Mouse (Mus musculus): ENCODE measurements at regions not wholly inside any gene's neighbourhood (a gene's known extent, or its start where the extent isn't known, plus 50 kb on each side); places are given as distances from the start of the nearest gene placed in this dataset.

- no peak for DNase-seq
These were observed 55.3 kb upstream of the Ccnd2 start for GRCm38 (mm10) chr6:127207308-127207707.

- DNase-seq: no peak
These were observed 61.4 kb upstream of the Ccnd2 start for GRCm38 (mm10) chr6:127213355-127213754.

DNA sequence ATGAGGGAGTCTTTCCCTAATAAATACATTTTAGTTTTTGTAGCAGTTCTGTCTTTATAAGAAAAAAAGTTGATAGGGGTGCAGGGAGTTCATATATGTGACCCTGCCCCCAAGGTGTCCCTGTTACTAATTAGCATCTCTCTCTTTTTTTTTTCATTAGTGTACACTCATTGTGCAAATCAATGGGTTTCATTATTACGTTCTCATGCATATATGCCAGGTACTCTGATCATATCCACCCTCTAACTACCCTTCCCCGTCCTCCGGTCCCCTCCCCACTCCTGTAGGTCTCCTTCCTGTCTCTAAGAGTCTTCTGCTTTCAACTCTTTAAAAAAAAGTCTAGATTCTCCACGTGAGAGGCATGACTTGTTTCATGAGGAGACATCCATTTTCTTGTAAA, 63.9 kb upstream of the Ccnd2 start:
- DNase-seq: no peak

- DNase-seq: no peak
These were observed 66.8 kb upstream of the Ccnd2 start for GRCm38 (mm10) chr6:127218634-127219445.

GRCm38 (mm10) chr6:127219446-127219802, 67.4 kb upstream of the Ccnd2 start:
- no peak for DNase-seq

GRCm38 (mm10) chr6:127226242-127226983, 74.4 kb upstream of the Ccnd2 start:
- DNase-seq: no peak

DNA sequence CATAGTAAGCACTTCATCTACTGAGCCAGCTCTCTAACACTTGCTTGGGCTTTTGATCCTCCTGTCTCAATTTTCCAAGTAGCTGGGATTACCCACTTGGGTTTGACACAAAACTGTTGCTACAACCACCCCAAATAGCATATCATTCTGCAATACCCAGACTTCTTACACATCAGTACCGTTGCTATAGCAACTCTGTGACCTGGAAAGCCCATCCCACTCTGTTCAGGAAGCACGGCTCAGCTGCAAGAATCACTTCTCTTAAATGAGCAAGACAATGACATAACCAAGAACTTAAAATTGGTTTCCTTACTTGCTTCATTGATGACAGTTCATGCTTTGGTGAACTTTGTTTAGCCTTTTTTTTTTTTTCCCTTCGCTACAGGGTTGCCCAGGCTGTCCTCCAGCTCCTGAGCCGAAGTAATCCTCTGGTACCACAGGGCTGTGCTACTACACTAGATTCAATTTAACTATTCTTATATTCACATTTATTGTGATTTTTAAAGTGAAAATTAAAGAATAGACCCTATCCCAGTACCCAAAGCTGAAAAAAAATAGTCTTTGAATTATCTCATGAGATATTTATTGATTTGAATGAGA, 84.6 kb upstream of the Ccnd2 start:
- DNase-seq: no peak

GRCm38 (mm10) chr6:127237168-127237567, 85.2 kb upstream of the Ccnd2 start:
- no peak for DNase-seq

DNA sequence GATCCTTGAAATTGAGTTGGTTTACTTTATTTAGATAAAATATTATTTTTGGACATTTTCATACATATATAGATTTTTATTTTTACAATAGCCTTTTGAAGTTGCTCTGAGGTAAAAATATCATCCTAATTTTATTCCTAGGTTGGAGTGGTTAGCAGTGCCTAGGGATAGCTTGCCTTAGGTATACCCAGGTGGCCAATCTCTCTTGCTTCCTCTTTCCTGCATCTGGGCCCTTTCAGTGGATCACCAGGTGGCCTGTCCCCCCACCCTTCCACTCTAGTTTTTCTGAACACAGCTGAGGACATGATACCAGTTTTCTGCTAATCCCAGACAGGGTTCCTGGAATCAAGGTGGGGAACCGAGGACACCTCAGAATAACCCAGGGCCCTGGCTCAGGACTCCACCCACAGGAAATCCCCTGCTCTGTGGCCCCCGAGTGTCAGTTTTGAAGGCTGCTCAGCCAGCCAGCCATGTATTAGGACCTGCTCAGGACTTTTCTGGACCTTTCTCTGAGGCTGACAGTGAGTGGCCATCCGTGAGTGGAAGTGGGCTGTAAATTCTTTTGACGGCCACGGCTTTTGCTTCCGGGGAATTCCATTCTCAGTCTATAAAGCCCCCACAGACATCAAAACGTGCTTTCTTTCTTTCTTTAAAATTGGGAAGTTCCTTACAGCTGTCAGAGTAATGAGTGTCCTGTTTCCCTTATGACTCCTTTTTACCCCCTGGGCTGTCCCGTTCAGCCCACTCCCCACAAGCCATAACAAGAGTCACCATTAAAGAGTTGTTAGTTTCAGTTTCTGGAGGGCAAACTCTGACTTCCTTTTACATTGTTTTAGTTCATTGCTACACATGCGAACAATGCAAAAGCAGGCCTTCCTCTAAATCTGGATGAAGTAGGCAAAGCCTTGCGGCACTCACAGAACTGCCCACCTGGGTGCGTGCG, 87.8 kb upstream of the Ccnd2 start:
- DNase-seq: no peak

DNA sequence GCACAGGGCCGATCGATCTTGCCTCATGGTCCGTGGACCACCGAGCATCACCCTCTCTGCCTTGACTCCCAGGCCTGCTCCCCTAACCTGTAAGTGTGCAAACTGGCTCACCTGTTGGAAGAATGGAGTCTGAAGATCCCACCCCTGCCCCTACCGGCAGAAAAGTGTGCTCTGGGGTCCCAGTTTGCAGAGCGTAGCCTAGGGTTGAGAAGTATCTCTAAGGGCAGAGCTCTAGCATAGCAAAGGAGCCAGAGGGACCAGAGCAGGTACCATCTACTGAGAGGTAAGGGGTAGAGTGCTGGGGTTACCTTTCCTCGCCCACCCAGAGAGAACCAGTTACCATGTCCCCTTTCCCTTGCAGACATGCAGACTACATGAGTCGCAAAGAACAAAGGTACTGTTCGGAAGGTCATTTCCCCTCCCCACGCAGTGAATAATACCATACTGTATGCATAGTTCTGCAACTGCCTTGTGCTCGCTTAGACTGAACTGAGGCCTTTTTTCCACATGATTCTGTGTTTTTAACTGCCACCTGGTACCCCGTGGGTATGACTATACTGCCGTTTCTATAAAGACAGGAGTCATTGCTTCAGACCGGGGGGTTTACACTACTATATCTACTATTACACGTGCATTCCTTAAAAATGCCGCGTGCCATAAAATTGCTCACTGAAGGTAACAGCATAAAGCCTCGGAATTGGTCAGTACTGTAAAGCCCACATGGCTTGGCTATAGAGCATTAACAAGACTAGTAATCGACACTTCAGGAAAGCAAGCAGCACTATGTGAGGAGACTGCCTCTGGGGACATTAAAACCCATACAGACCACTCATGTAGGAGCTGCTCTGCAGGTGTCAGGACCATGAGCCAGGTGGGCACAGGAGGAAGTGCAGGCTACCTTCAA, 88.7 kb upstream of the Ccnd2 start:
- DNase-seq: no peak

- no peak for DNase-seq
These were observed 89.9 kb upstream of the Ccnd2 start for GRCm38 (mm10) chr6:127241693-127242425.

DNA sequence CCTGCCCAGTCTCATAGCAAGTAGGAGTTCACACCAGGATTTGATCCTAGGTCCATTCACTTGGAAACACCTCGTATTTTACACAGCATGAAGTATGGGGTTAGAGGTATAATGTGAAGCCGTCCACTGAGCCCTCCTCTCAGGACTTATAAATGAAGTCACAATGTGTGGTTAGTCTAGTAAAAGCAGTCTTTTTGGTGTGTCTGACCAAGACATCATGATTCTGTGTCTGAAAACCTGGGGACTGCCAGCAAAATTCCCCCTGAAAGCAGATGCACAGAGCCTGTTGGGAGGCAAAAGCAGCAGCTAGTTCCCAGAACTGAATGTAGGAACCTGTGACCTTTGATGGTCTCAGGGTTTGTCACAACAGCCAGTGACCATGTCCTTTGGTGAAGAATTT, 91.0 kb upstream of the Ccnd2 start:
- DNase-seq: no peak

DNA sequence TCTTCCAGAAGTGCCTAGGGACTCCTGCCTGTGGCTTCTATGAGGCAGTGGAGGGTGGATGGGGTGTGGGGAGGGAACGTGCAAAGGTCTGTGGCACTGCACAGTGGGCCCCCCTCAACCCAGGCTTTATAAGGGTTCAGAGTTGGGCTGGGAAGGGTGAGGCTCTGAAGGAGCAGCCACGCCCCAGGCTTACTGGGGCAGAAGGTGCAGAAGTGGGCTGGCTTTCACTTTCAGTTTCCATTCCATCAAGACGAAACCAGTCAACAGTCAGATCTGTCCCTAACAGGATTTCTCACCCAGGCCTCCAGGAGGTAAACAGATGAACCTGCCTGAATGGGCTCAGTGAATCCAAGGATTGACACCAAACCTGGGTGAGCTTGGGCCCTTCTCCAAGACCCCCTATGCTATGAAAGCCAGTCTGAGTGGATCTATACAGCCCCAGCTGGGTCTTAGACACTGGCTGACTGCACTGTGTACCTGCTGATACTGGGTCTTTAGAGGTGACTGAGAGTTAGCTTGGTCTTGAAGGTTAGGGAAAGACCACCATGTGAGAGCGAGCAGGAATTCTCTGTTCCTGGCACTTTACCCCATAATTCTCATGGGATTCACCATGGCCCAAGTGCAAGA, 93.9 kb upstream of the Ccnd2 start:
- DNase-seq: no peak

GRCm38 (mm10) chr6:127246730-127247129, 94.7 kb upstream of the Ccnd2 start:
- no peak for DNase-seq

DNA sequence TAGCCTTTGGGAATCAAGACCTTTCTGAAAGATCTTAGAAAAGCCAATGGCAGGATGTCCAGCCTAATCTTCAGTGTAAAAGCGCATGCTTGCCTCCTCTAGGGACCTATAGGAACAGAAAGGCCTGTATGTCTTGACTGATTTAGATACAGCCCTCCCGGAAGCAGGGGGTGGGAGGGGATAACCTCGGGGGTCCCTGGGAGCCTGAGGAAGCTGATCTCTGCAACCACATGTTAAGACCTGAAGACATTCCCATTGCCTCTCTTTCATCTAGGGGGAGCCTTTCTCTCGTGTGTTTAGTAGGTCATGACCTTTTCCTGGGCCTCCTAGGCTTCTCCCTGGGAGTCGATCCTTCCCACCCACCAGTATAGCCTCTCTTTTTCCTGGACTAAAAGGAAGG, 95.3 kb upstream of the Ccnd2 start:
- no peak for DNase-seq

- DNase-seq: no peak
These were observed 98.3 kb upstream of the Ccnd2 start for GRCm38 (mm10) chr6:127250181-127250873.

DNA sequence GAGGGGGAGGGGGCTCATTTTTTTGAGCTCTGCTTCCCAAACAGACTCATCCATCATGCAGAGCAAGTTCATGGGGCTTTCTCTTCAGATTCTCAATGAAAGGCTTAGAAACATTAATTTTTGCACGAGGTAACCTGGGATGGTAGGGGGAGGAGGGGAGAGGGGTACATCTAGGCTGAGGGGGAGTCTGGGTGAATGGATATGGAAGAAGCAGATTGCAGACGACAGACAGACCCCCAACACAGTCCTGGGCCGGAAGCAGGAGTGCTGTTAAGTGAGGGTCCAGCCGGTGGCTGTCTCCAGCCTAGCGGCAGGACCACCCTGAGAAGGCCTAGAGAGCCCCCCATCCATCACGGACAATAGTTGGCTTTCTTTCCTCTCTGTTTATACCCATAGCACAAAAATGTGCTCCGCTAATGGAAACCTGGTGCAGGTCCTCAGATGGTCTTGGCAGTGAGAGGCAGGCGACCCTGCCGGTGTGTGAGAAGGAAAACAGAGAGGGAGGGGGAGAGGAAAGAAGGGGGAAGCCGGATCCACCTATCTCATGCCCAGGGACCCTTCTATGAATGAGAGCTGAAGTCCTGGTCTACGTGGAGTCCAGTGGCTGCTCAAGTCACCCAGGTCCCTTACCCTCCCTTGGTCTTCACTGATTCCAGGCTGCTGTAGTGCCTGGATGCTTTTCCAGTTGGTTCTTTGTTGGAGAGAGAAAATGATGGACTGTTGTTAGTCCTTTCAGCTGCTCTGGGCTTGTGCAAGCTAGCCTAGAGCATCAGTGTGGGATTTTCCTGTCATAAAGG, 99.1 kb upstream of the Ccnd2 start:
- no peak for DNase-seq

DNA sequence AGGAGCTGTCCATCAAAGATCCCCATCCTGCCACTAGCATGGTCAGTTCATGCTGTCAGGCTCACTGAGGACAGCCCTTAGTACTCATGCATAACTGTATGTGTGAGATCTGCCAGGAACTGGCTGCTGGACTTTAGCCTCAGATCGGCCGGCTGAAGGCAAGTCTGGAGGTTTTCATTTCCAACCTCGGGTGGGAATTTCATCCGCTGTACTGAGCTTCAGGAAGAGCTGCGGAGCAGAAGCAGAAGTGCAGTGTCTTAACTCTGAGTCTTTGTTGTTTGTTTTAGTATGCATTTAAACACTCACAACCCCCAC, 99.6 kb upstream of the Ccnd2 start:
- no peak for DNase-seq

Measured in gastrocnemius, postnatal 25 days (tissue).